Mouse (Mus musculus): ENCODE measurements at regions not wholly inside any gene's neighbourhood (a gene's known extent, or its start where the extent isn't known, plus 50 kb on each side); places are given as distances from the start of the nearest gene placed in this dataset.

DNA sequence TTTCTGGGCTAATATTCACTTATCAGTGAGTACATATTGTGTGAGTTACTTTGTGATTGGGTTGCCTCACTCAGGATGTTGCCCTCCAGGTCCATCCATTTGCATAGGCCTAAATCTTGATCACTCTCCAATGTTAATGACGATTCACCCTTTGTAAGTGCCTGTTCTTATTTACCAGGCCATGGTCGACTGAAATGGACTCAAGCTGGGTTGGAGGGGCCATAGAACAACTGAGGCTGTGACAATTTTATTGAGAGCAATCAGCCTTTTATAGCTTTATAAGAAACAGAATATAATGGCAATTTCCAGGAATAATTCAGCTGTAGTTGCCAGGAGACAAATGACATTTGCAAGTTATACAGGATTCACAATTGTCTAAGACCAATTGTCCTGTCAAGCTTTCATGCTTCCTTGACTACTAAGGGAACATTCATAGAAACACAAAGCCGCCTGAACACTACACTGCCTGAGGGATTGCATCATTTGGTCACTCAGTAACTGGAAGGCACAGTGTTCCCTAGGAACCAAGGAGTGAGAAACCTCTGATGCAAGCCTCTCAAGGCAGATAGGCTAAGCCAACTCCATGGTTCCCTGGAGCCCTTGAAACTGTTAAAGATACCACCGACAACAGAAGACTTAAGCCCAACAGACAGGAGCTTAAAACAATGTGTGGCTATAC lies 348.5 kb upstream of the Prmt6 start:
- Histone ChIP-seq H3K9me3 (ENCODE audit: low read length) (no peaks in the 10 kb centered on the region), H3K27ac (ENCODE audit: low read depth, low read length) (no peak overlapping the region), H3K9ac (replicated peaks; ENCODE audit: low read length, poor library complexity, severe bottlenecking) (no peak overlapping the region), H3K4me1 (ENCODE audit: insufficient read depth, low read length) (no peaks in the 10 kb centered on the region), H3K4me2 (ENCODE audit: low read depth, low read length, poor library complexity, severe bottlenecking) (no peak overlapping the region), H3K4me3 (ENCODE audit: low read depth, low read length) (no peak overlapping the region), H3K36me3 (ENCODE audit: insufficient read depth, low read length) (no peaks in the 10 kb centered on the region), H3K27me3 (ENCODE audit: insufficient read depth, low read length) (no peaks in the 10 kb centered on the region)
- TF ChIP-seq CTCF (IDR thresholded peaks at IDR 0.05): no peak
- ATAC-seq (ENCODE audit: low FRiP score) (no peak), DNase-seq (ENCODE audit: low spot score) (peak; percentile 26)
- WGBS: 45% methylated on average over 4 of the region's 4 CpGs

DNA sequence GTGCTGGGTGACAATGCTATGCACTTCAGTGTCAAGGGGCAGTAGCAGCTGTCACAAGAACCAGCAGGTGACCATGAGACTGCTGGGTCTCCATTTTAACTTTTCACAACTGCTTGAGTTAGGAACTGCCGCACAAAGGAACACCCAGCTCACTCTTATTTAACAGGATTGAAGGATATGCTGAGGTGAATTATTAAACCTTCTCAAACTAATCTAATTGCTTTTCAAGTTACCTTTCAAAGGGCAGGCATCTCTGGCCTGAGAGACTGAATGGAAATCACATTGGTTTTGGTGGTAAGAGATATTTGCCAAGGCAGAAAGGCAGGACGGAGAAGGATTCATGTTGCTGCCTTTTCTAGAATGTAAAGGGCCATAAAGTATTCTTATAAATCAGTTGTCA lies 332.0 kb upstream of the Prmt6 start:
- Histone ChIP-seq H3K36me3 (ENCODE audit: insufficient read depth, low read length) (no peaks in the 10 kb centered on the region), H3K27me3 (ENCODE audit: insufficient read depth, low read length) (no peaks in the 10 kb centered on the region), H3K9ac (replicated peaks; ENCODE audit: low read length, poor library complexity, severe bottlenecking) (no peak overlapping the region), H3K4me1 (ENCODE audit: insufficient read depth, low read length) (no peaks in the 10 kb centered on the region), H3K27ac (ENCODE audit: low read depth, low read length) (no peak overlapping the region), H3K9me3 (ENCODE audit: low read length) (no peaks in the 10 kb centered on the region), H3K4me3 (ENCODE audit: low read depth, low read length) (no peak overlapping the region), H3K4me2 (ENCODE audit: low read depth, low read length, poor library complexity, severe bottlenecking) (no peak overlapping the region)
- WGBS: 37% methylated on average over 2 of the region's 2 CpGs
- ATAC-seq (ENCODE audit: low FRiP score): no peak
- DNase-seq (ENCODE audit: low spot score): no peak
- no peak for TF ChIP-seq CTCF (IDR thresholded peaks at IDR 0.05)

DNA sequence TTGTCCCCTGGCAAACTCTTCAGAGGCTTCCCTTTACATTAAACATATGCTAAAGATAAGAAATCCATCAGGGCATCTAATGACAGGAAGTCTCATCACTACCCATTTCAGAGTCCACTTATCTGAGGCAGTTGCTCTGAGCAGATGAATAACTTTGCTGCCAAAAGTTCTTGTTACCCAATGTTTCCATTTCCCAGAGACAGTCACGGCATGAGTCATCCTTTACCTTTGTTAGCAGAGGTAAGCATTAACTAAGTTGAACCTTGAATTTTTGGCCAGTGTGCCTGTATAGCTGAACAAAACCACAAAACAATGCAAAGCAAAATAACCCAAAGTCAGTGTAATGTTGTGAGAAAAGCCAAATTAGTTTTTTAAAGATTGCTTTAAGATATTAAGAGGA lies 328.5 kb upstream of the Prmt6 start:
- no peak for TF ChIP-seq CTCF (IDR thresholded peaks at IDR 0.05)
- no peaks in the 10 kb centered on the region for H3K4me1 ChIP-seq (ENCODE audit: insufficient read depth, low read length)
- H3K36me3 ChIP-seq (ENCODE audit: insufficient read depth, low read length): no peaks in the 10 kb centered on the region
- H3K27ac ChIP-seq (ENCODE audit: low read depth, low read length): no peak overlapping the region
- ATAC-seq (ENCODE audit: low FRiP score): no peak
- no peak for DNase-seq (ENCODE audit: low spot score)
- H3K27me3 ChIP-seq (ENCODE audit: insufficient read depth, low read length): no peaks in the 10 kb centered on the region
- no peak overlapping the region for H3K4me3 ChIP-seq (ENCODE audit: low read depth, low read length)
- 83% methylated on average over 1 of the region's 1 CpGs for whole genome bisulfite sequencing
- H3K4me2 ChIP-seq (ENCODE audit: low read depth, low read length, poor library complexity, severe bottlenecking): no peak overlapping the region
- H3K9ac ChIP-seq (replicated peaks; ENCODE audit: low read length, poor library complexity, severe bottlenecking): no peak overlapping the region
- no peaks in the 10 kb centered on the region for H3K9me3 ChIP-seq (ENCODE audit: low read length)

DNA sequence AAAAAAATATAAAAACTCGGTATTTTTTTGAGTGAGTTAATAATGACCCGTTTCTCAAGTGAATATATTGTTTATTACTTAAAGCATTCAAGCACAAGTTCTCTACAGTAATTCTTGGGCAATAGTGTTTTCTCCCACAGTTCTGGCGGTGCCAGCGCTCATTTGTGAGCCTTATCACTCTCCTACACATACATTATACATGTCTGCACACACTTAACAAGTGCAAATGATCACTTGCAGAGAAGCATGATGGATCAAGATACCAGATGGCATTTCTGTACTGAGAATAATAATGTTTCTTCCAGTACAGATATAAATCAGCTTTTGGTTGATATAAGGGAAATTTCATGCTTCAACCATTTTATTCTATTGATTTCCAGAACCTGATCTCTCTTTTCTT lies 316.4 kb upstream of the Prmt6 start:
- ATAC-seq (ENCODE audit: low FRiP score): no peak
- WGBS: 75% methylated on average over 4 of the region's 4 CpGs
- DNase-seq (ENCODE audit: low spot score): no peak
- Histone ChIP-seq H3K9me3 (ENCODE audit: low read length) (no peaks in the 10 kb centered on the region), H3K36me3 (ENCODE audit: insufficient read depth, low read length) (no peaks in the 10 kb centered on the region), H3K4me1 (ENCODE audit: insufficient read depth, low read length) (no peaks in the 10 kb centered on the region), H3K4me2 (ENCODE audit: low read depth, low read length, poor library complexity, severe bottlenecking) (no peak overlapping the region), H3K9ac (replicated peaks; ENCODE audit: low read length, poor library complexity, severe bottlenecking) (no peak overlapping the region), H3K27ac (ENCODE audit: low read depth, low read length) (no peak overlapping the region), H3K27me3 (ENCODE audit: insufficient read depth, low read length) (no peaks in the 10 kb centered on the region), H3K4me3 (ENCODE audit: low read depth, low read length) (no peak overlapping the region)
- TF ChIP-seq CTCF (IDR thresholded peaks at IDR 0.05): no peak

DNA sequence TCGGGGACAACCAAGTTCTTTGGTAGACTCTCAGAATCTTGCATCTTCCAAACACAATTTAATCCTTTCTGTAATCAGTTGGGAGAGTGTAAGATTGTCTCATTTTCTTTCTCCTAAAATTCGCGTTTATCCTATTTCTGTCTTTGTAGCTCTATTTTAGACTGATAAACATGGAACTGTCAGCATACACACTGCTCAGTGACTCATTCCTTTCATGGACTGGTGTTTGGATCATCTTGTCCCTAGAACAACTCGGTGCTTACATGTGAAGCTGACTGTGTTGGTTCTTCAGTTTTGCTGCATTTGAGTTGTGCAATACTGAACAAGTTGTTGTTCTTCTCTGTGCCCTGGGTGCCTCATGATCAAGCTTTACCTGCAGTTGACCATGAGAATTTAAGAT lies 296.5 kb upstream of the Prmt6 start:
- Histone ChIP-seq H3K4me1 (ENCODE audit: insufficient read depth, low read length) (no peaks in the 10 kb centered on the region), H3K4me3 (ENCODE audit: low read depth, low read length) (no peak overlapping the region), H3K9me3 (ENCODE audit: low read length) (no peaks in the 10 kb centered on the region), H3K9ac (replicated peaks; ENCODE audit: low read length, poor library complexity, severe bottlenecking) (no peak overlapping the region), H3K27me3 (ENCODE audit: insufficient read depth, low read length) (no peaks in the 10 kb centered on the region), H3K27ac (ENCODE audit: low read depth, low read length) (no peak overlapping the region), H3K36me3 (ENCODE audit: insufficient read depth, low read length) (no peaks in the 10 kb centered on the region), H3K4me2 (ENCODE audit: low read depth, low read length, poor library complexity, severe bottlenecking) (no peak overlapping the region)
- DNase-seq (ENCODE audit: low spot score) (no peak), ATAC-seq (ENCODE audit: low FRiP score) (no peak)
- no peak for TF ChIP-seq CTCF (IDR thresholded peaks at IDR 0.05)
- WGBS: 93% methylated on average over 4 of the region's 4 CpGs

DNA sequence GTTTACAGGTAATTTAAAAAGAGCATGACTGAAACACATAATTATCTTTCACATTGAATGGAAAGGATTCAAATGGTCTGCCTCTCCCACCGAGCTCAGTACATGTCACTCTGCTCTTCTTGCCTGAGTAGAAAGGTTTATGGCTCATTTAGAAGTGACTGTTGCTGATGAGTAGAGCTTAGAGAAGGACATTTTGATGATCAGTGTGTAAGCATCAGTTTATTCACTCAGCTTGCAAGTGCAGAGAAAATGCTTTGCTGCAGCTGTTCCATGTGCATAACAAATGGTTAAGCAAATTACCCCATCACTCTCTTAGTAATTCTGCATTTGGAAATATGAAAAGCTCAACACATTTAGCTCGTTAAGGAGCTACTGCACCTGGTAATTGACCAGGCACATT lies 287.5 kb upstream of the Prmt6 start:
- peak; percentile 3 for DNase-seq (ENCODE audit: low spot score)
- 53% methylated on average over 2 of the region's 2 CpGs for WGBS
- no peak for TF ChIP-seq CTCF (IDR thresholded peaks at IDR 0.05)

More for the DNA sequence above, 287.5 kb upstream of the Prmt6 start:
- Histone ChIP-seq H3K4me1 (ENCODE audit: insufficient read depth, low read length) (no peaks in the 10 kb centered on the region), H3K27ac (ENCODE audit: low read depth, low read length) (no peak overlapping the region), H3K36me3 (ENCODE audit: insufficient read depth, low read length) (no peaks in the 10 kb centered on the region), H3K27me3 (ENCODE audit: insufficient read depth, low read length) (no peaks in the 10 kb centered on the region), H3K4me3 (ENCODE audit: low read depth, low read length) (no peak overlapping the region), H3K9ac (replicated peaks; ENCODE audit: low read length, poor library complexity, severe bottlenecking) (no peak overlapping the region), H3K9me3 (ENCODE audit: low read length) (no peaks in the 10 kb centered on the region), H3K4me2 (ENCODE audit: low read depth, low read length, poor library complexity, severe bottlenecking) (no peak overlapping the region)
- no peak for ATAC-seq (ENCODE audit: low FRiP score)

Measured in midbrain, postnatal 0 days (tissue).